Mouse (Mus musculus) ovary, postnatal 36 days (tissue): ENCODE data around the gene Rnase11.

ENCODE experiments used
- DNase-seq: peaks from one replicate; pipeline ENCODE4 v3.0.0; 2022; ENCODE audit warnings: low spot score, mixed read lengths

The Rnase11 gene

GRCm38 (mm10) chr14:51008781-51009180, 41.2 kb downstream of the Rnase11 start:
- DNase-seq: no peak

GRCm38 (mm10) chr14:51007914-51008713, 41.8 kb downstream of the Rnase11 start:
- peak; percentile 22 for DNase-seq

DNA sequence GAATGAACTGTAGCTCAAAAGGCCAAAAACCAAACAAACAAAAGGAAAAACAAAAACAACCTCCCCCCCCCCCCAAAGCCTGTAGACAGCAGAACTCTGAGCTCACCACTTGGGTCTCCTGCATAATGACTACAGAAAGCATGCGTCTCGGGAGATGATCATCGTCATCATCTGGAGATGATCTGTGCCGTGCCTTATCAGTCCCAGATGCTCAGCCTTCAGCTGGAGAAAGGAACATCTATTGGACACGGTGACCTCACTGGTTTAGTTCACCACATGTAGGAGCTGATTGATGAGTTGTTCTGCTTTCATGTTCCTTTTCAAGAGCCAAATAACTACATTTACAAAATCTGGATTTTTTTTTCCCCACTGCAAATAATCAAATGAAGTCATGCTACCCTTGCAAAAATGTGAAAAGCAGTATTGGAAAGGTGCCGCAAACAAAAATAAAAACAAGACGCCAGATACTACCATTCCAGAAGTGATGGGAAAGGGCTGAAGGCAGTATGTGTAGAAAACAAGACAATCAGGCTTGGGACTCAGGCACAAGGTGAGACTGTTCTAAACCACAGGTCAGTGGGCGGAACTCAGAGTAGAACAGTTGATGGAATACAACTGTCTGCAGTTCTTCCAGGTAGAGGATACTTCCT, 42.7 kb downstream of the Rnase11 start, which contains the start of gene Rnase10:
Rnase10 (plus strand) TSS at position 600 of the 650 bp plus-strand sequence.
- no peak for DNase-seq
